ENCODE assay signal across 15 mouse cellular contexts in genomic region chr16:57437523-57438287, GRCm38 (mm10).
DNase-seq lines count a peak whose midpoint lies in the region; ATAC-seq lines count a peak whose summit lies in the region.
"Had no signal": no experiment of that assay in that cellular context is flagged by ENCODE, and none has a peak within 500 bp of the region (broad histone marks: within the 10 kb centered on the region; RNA-seq: fewer than 3 reads in every experiment).

No protein-coding gene starts in this region.

- WGBS in heart, embryonic 10.5 days: 79% methylated on average over 11 of the region's 11 CpGs
- whole genome bisulfite sequencing in embryonic facial prominence, embryonic 12.5 days: 41% methylated on average over 11 of the region's 11 CpGs
- WGBS in intestine, embryonic 16.5 days: 60% methylated on average over 11 of the region's 11 CpGs

- H3K4me3 ChIP-seq in heart, embryonic 10.5 days: no peak overlapping the region
- H3K4me3 ChIP-seq in embryonic facial prominence, embryonic 12.5 days: no peak overlapping the region
- no peak overlapping the region for H3K4me3 ChIP-seq in intestine, embryonic 16.5 days (ENCODE audit: low read length)
- H3K4me3 ChIP-seq: midbrain, embryonic 13.5 days had no signal

- no peak overlapping the region for H3K9ac ChIP-seq in embryonic facial prominence, embryonic 12.5 days
- H3K9ac ChIP-seq in intestine, embryonic 16.5 days (ENCODE audit: low read depth, low read length): no peak overlapping the region
- H3K9ac ChIP-seq: liver, postnatal 0 days; midbrain, embryonic 13.5 days had no signal

- intact Hi-C loops in heart, postnatal 14 days (cut with DNase I): no loop called here

- H3K4me2 ChIP-seq in embryonic facial prominence, embryonic 12.5 days (replicated peaks): no peak overlapping the region
- H3K4me2 ChIP-seq in intestine, embryonic 16.5 days (ENCODE audit: low read depth, low read length): no peak overlapping the region
- H3K4me2 ChIP-seq: midbrain, embryonic 13.5 days had no signal

- H3K27me3 ChIP-seq in heart, embryonic 10.5 days (ENCODE audit: insufficient read depth, poor library complexity, severe bottlenecking): no peaks in the 10 kb centered on the region
- no peaks in the 10 kb centered on the region for H3K27me3 ChIP-seq in embryonic facial prominence, embryonic 12.5 days
- H3K27me3 ChIP-seq in intestine, embryonic 16.5 days (replicated peaks; ENCODE audit: control insufficient read depth, insufficient read depth, low read length): no peaks in the 10 kb centered on the region
- H3K27me3 ChIP-seq: midbrain, embryonic 13.5 days had no signal

- DNase-seq in heart, embryonic 10.5 days (ENCODE audit: low spot score): no peak
- DNase-seq in heart, postnatal 14 days: no peak
- peak; percentile 40 for DNase-seq in 3T3-L1 (ENCODE audit: low read depth, low spot score)
- DNase-seq in frontal cortex, postnatal 10 days (ENCODE audit: low spot score in 2 of 2): no peak
- DNase-seq in urinary bladder, postnatal 10 days (ENCODE audit: low spot score): no peak
- no peak for DNase-seq in cerebellum, adult 11-12 months
- DNase-seq: cerebellum, postnatal 36 days; gastrocnemius, postnatal 14 days; liver, postnatal 0 days; retina, postnatal 1 day; thymus, adult 18-20 months had no signal

- H3K4me1 ChIP-seq in heart, embryonic 10.5 days: 0 out of 2 replicates have a peak, but pooled peaks cover 3% of the 10 kb centered on the region
- peaks cover 22% of the 10 kb centered on the region for H3K4me1 ChIP-seq in embryonic facial prominence, embryonic 12.5 days
- H3K4me1 ChIP-seq in intestine, embryonic 16.5 days (ENCODE audit: control insufficient read depth, insufficient read depth, low read length): no peaks in the 10 kb centered on the region
- H3K4me1 ChIP-seq: midbrain, embryonic 13.5 days had no signal

- ATAC-seq in embryonic facial prominence, embryonic 12.5 days (ENCODE audit: insufficient number of reproducible peaks, insufficient read depth, low FRiP score, low TSS enrichment): peak; percentile 65
- peak; percentile 47; the same call in 1 of the 2 replicates for ATAC-seq in intestine, embryonic 16.5 days
- ATAC-seq: CD4-positive, CD25-positive, alpha-beta regulatory T cell, adult 4 months; liver, postnatal 0 days had no signal

- H3K27ac ChIP-seq in heart, embryonic 10.5 days: 0 out of 2 replicates have a peak overlapping the region, but pooled peaks have one; percentile 11
- H3K27ac ChIP-seq in embryonic facial prominence, embryonic 12.5 days: peak overlapping the region; percentile 71
- H3K27ac ChIP-seq in intestine, embryonic 16.5 days (ENCODE audit: low read length): peak overlapping the region; percentile 31; the same call in 1 of the 2 replicates
- H3K27ac ChIP-seq: midbrain, embryonic 13.5 days had no signal

- H3K9me3 ChIP-seq in heart, embryonic 10.5 days: no peaks in the 10 kb centered on the region
- H3K9me3 ChIP-seq in embryonic facial prominence, embryonic 12.5 days: no peaks in the 10 kb centered on the region
- no peaks in the 10 kb centered on the region for H3K9me3 ChIP-seq in intestine, embryonic 16.5 days (ENCODE audit: control insufficient read depth, low read length)
- H3K9me3 ChIP-seq: midbrain, embryonic 13.5 days had no signal

- no peaks in the 10 kb centered on the region for H3K36me3 ChIP-seq in heart, embryonic 10.5 days
- no peaks in the 10 kb centered on the region for H3K36me3 ChIP-seq in embryonic facial prominence, embryonic 12.5 days
- H3K36me3 ChIP-seq in intestine, embryonic 16.5 days (ENCODE audit: control insufficient read depth, insufficient read depth, low read length): no peaks in the 10 kb centered on the region
- H3K36me3 ChIP-seq: midbrain, embryonic 13.5 days had no signal

Comparison
In these comparisons a context has a peak if more than half of its experiments do, and no peak if none do; other contexts are left out.
1. H3K27ac ChIP-seq: peak in every context shown above with its lines; median percentile 71 in embryonic facial prominence, embryonic 12.5 days; 31 in intestine, embryonic 16.5 days; 11 in heart, embryonic 10.5 days.